Mouse (Mus musculus) bone marrow, adult 2 months (tissue): ENCODE measurements around the gene Prune1.

Source experiments
- CTCF ChIP-seq: fragments of 200-500 bp; IDR thresholded peaks from 2 replicates; pipeline ENCODE4 v1.5.1; 2011; ENCODE audit warnings: low read length, control low read depth; ENCODE audit not compliant: control insufficient read depth, insufficient read depth
- POLR2A ChIP-seq: fragments of 200-500 bp; IDR thresholded peaks from 2 replicates; pipeline ENCODE4 v1.6.1; 2011; ENCODE audit warnings: low read depth, mild to moderate bottlenecking, control low read depth, low read length, borderline replicate concordance; ENCODE audit not compliant: control insufficient read depth

- TF ChIP-seq POLR2A (no peak), CTCF (no peak)
Observed at GRCm38 (mm10) chr3:95264724-95265123, 17.2 kb downstream of the Prune1 start.
